Mouse (Mus musculus): ENCODE measurements around the gene Lztr1. TPM values are rescaled to one million over a fixed set of nuclear protein-coding genes. Genes with fewer than 3 reads are reported as not detected.
"Not testable (repeated sequence)": the region's sequence is repeated elsewhere in the genome, so short reads cannot be mapped to it uniquely, and the experiment has no call there.

Lztr1 gene
- total and polyA plus RNA-seq, 3 experiments = 24.3 to 98.0 (median 28.5) TPM

GRCm38 (mm10) chr16:17496499-17497305 lies 11.8 kb upstream of the Lztr1 start:
- peak; percentile 42 for DNase-seq
- no peak overlapping the region for H3K27ac ChIP-seq
- no peaks in the 10 kb centered on the region for H3K27me3 ChIP-seq (ENCODE audit: control insufficient read depth, insufficient read depth, low read length)
- peaks cover 4% of the 10 kb centered on the region for H3K4me1 ChIP-seq (ENCODE audit: control insufficient read depth, insufficient read depth, low read length)
- TF ChIP-seq CTCF (IDR thresholded peaks at IDR 0.05) (no peak), EP300 (IDR thresholded peaks at IDR 0.05; ENCODE audit: insufficient read depth, low read depth, low read length) (no peak), POLR2A (IDR thresholded peaks at IDR 0.05; ENCODE audit: insufficient read depth, low read depth, low read length) (no peak)
- H3K36me3 ChIP-seq (ENCODE audit: control insufficient read depth, insufficient read depth, low read length) = no peaks in the 10 kb centered on the region
- H3K79me2 ChIP-seq (replicated peaks; ENCODE audit: control insufficient read depth, insufficient read depth, low read length) = no peaks in the 10 kb centered on the region
- intact Hi-C loops (cut with DNase I) = no loop called here
- no peak overlapping the region for H3K9ac ChIP-seq (ENCODE audit: low read depth, low read length)
- WGBS = 26% methylated on average over 2 of the region's 2 CpGs
- H3K4me3 ChIP-seq = no peak overlapping the region

- Histone ChIP-seq H3K27me3 (ENCODE audit: control insufficient read depth, insufficient read depth, low read length) (no peaks in the 10 kb centered on the region), H3K4me1 (ENCODE audit: control insufficient read depth, insufficient read depth, low read length) (peaks cover 4% of the 10 kb centered on the region), H3K9ac (ENCODE audit: low read depth, low read length) (no peak overlapping the region), H3K79me2 (replicated peaks; ENCODE audit: control insufficient read depth, insufficient read depth, low read length) (no peaks in the 10 kb centered on the region), H3K27ac (no peak overlapping the region), H3K4me3 (no peak overlapping the region), H3K36me3 (ENCODE audit: control insufficient read depth, insufficient read depth, low read length) (no peaks in the 10 kb centered on the region)
- TF ChIP-seq EP300 (IDR thresholded peaks at IDR 0.05; ENCODE audit: insufficient read depth, low read depth, low read length) = no peak
- no peak for TF ChIP-seq CTCF (IDR thresholded peaks at IDR 0.05)
- no peak for TF ChIP-seq POLR2A (IDR thresholded peaks at IDR 0.05; ENCODE audit: insufficient read depth, low read depth, low read length)
- intact Hi-C loops (cut with DNase I) = no loop called here
- WGBS = 54% methylated on average over 10 of the region's 10 CpGs
- DNase-seq = no peak
Measured at GRCm38 (mm10) chr16:17499249-17499883, 9.1 kb upstream of the Lztr1 start.

GRCm38 (mm10) chr16:17502681-17503080 lies 5.8 kb upstream of the Lztr1 start:
- no peak for TF ChIP-seq EP300 (IDR thresholded peaks at IDR 0.05; ENCODE audit: insufficient read depth, low read depth, low read length)
- Histone ChIP-seq H3K9ac (ENCODE audit: low read depth, low read length) (no peak overlapping the region), H3K36me3 (ENCODE audit: control insufficient read depth, insufficient read depth, low read length) (no peaks in the 10 kb centered on the region), H3K79me2 (replicated peaks; ENCODE audit: control insufficient read depth, insufficient read depth, low read length) (no peaks in the 10 kb centered on the region), H3K27ac (no peak overlapping the region), H3K27me3 (ENCODE audit: control insufficient read depth, insufficient read depth, low read length) (no peaks in the 10 kb centered on the region), H3K4me3 (no peak overlapping the region), H3K4me1 (ENCODE audit: control insufficient read depth, insufficient read depth, low read length) (no peaks in the 10 kb centered on the region)
- 63% methylated on average over 4 of the region's 4 CpGs for WGBS
- intact Hi-C loops (cut with DNase I) = no loop called here
- no peak for DNase-seq

- Histone ChIP-seq H3K4me1 (ENCODE audit: control insufficient read depth, insufficient read depth, low read length) (peaks cover 3% of the 10 kb centered on the region), H3K27ac (no peak overlapping the region), H3K9ac (ENCODE audit: low read depth, low read length) (no peak overlapping the region), H3K4me3 (no peak overlapping the region), H3K79me2 (replicated peaks; ENCODE audit: control insufficient read depth, insufficient read depth, low read length) (no peaks in the 10 kb centered on the region), H3K36me3 (ENCODE audit: control insufficient read depth, insufficient read depth, low read length) (no peaks in the 10 kb centered on the region), H3K27me3 (ENCODE audit: control insufficient read depth, insufficient read depth, low read length) (no peaks in the 10 kb centered on the region)
- WGBS = 73% methylated on average over 5 of the region's 5 CpGs
- no peak for DNase-seq
- TF ChIP-seq POLR2A (IDR thresholded peaks at IDR 0.05; ENCODE audit: insufficient read depth, low read depth, low read length) (no peak), EP300 (IDR thresholded peaks at IDR 0.05; ENCODE audit: insufficient read depth, low read depth, low read length) (no peak), CTCF (IDR thresholded peaks at IDR 0.05) (no peak)
- intact Hi-C loops (cut with DNase I) = no loop called here
Measured at GRCm38 (mm10) chr16:17507018-17507552, 1.4 kb upstream of the Lztr1 start.

GRCm38 (mm10) chr16:17508031-17508430 lies 457 bp upstream of the Lztr1 start:
- not testable (repeated sequence) for H3K4me1 ChIP-seq (ENCODE audit: control insufficient read depth, insufficient read depth, low read length); DNase-seq; H3K36me3 ChIP-seq (ENCODE audit: control insufficient read depth, insufficient read depth, low read length); H3K79me2 ChIP-seq (replicated peaks; ENCODE audit: control insufficient read depth, insufficient read depth, low read length); H3K9ac ChIP-seq (ENCODE audit: low read depth, low read length); H3K27me3 ChIP-seq (ENCODE audit: control insufficient read depth, insufficient read depth, low read length)
- 20% methylated on average over 3 of the region's 3 CpGs for WGBS
- intact Hi-C loops (cut with DNase I) = loop anchor here (1.0 to 2.0 kb wide), 2 partner anchors 23 to 55 kb away; partner anchors contain the start of gene Thap7
- Histone ChIP-seq H3K27ac (peak overlapping the region; percentile 95), H3K4me3 (peak overlapping the region; percentile 80)

- Histone ChIP-seq H3K27me3 (ENCODE audit: control insufficient read depth, insufficient read depth, low read length) (no peaks in the 10 kb centered on the region), H3K4me1 (ENCODE audit: control insufficient read depth, insufficient read depth, low read length) (peaks cover 3% of the 10 kb centered on the region), H3K27ac (peak overlapping the region; percentile 95), H3K36me3 (ENCODE audit: control insufficient read depth, insufficient read depth, low read length) (no peaks in the 10 kb centered on the region), H3K9ac (ENCODE audit: low read depth, low read length) (peak overlapping the region; percentile 76), H3K79me2 (replicated peaks; ENCODE audit: control insufficient read depth, insufficient read depth, low read length) (no peaks in the 10 kb centered on the region), H3K4me3 (peak overlapping the region; percentile 80)
- intact Hi-C loops (cut with DNase I) = loop anchor here (2.0 kb wide), 1 partner anchor 56 kb away; no protein-coding TSS in a partner anchor
- DNase-seq = no peak
- TF ChIP-seq POLR2A (IDR thresholded peaks at IDR 0.05; ENCODE audit: insufficient read depth, low read depth, low read length) (no peak), EP300 (IDR thresholded peaks at IDR 0.05; ENCODE audit: insufficient read depth, low read depth, low read length) (no peak), CTCF (IDR thresholded peaks at IDR 0.05) (no peak)
- 7% methylated on average over 9 of the region's 9 CpGs for WGBS
Measured at GRCm38 (mm10) chr16:17509240-17509597, 731 bp downstream of the Lztr1 start.
